Mouse (Mus musculus) bone marrow, adult 2 months (tissue): ENCODE measurements at regions not wholly inside any gene's neighbourhood (a gene's known extent, or its start where the extent isn't known, plus 50 kb on each side); places are given as distances from the start of the nearest gene placed in this dataset.

Experiments used
- CTCF ChIP-seq: fragments of 200-500 bp; IDR thresholded peaks from 2 replicates; pipeline ENCODE4 v1.5.1; 2011; ENCODE audit warnings: low read length, control low read depth; ENCODE audit not compliant: control insufficient read depth, insufficient read depth
- POLR2A ChIP-seq: fragments of 200-500 bp; IDR thresholded peaks from 2 replicates; pipeline ENCODE4 v1.6.1; 2011; ENCODE audit warnings: low read depth, mild to moderate bottlenecking, control low read depth, low read length, borderline replicate concordance; ENCODE audit not compliant: control insufficient read depth

DNA sequence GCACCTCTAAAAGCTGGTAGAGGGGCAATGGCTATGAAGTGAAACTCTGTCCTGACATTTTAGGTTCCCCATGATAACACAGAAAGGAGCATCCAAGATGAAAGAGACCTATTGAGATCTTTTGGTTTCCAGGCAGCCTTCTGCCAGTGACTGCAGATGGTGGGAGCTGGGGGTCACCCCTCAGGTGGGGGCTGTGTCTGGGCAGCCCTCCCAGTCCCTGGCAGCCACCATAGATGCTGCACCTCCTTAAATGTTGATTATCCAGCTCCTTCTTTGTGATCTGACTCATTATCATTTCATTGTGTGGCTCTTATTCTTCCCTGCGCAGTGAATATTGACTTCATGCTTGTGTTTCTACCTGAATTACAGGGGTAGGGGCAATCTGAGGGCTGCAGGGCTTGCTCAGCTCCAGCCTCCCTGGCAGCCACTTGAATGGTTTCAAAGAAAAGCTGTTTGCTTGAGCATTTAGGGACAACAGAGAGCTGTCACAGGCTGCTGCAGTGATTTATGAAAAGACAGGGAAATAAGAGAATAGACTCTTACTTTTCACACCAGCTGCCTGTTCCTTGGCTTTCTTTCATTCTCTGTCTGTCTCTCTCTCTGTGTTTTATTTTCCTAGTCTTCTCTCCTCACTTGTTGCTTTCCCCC lies 113.1 kb upstream of the Jag1 start:
- TF ChIP-seq CTCF, result no peak
- no peak for TF ChIP-seq POLR2A
